Mouse (Mus musculus) neutrophil, adult 5-6 weeks (primary cell): ENCODE measurements around the gene Traf6. TPM values are rescaled to one million over a fixed set of nuclear protein-coding genes. Genes with fewer than 3 reads are reported as not detected.
"Not testable (repeated sequence)": the region's sequence is repeated elsewhere in the genome, so short reads cannot be mapped to it uniquely, and the experiment has no call there.

Experiments
- ATAC-seq: fragments of 151-379, 151-347 bp; 2 replicates; pipeline ENCODE4 v1.8.0; 2017; ENCODE audit warnings: mild to moderate bottlenecking, moderate TSS enrichment; ENCODE audit not compliant: insufficient number of reproducible peaks, poor library complexity, low FRiP score, severe bottlenecking; ENCODE audit errors: extremely low read depth
- total RNA-seq: library from RNA; stranded (forward); fragments of 200-1000 nt; gene quantifications from 2 replicates; pipeline ENCODE4 v1.2.3, GENCODE M21; 2017

The Traf6 gene
- total RNA-seq, 1 experiment from 2014 or later: 26.2 TPM

DNA sequence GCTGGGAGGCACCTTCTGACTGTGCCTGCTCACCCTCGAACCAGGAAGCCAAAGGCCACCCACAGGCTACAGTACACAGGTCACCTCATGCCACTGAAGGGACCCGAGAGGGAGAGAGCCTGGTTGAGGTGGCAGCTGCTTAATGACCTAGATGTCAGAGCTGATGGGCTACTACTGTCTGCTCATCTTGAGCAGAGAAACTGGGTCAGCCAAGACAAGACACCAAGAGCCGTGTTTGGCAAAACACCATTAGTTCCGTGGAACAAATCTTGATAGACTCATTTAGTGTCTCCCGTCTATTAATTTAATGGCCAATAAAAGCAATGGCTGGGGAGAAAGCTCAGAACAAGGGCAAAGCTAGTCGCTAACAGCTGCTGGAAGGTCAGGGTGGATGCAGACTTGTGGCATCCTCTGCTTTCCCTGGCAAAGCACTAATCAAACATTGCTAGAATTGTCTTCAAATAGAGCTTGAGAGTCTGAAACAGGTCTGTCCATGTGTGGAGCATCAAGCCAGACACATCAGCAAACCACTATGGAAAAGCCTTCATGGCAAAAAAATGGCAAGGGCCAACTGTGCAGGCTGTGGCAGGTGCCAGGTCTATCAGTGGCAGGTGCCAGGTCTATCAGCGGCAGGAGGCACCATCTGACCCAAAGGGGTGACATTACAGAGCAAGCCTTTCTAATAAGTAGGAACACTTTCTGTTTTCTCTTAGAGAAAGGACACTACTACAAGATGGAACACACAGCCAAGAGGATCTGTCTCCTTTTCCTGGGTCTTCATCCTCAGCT, 64.0 kb downstream of the Traf6 start:
- ATAC-seq: no peak

DNA sequence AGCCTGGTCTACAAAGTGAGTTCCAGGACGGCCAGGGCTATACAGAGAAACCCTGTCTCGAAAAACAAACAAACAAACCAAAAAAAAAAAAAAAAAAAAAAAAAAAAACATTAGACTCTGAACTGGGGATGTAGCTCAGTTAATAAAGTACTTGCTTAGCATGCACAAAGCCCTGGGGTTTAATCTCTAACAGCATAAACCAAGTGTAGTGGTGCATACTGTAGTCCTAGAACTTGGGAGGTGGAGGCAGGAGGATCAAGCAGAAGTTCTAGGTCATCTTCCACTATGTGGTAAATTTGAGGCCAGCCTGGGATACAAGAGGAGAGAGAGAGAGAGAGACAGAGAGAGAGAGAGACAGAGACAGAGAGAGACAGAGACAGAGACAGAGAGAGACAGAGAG, 67.4 kb downstream of the Traf6 start:
- ATAC-seq: not testable (repeated sequence)

DNA sequence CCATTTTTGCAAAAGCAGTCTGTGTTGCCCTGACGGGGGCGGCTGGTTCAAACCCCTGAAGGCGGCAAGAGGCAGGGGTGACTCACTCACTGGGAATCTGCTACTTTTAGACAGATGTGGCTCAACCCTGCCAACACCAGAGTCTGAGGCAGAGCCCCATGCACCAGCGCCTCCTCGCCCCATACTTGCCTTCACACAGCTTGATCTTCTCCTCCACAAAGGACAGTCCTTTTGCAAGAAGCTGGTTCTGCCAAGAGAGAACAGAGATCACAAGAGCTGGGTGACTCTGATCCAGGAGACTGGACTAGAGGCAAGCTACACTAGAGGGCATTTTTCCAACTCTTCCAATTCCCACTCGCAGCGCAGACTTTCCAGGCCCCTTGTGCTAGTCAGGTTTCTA, 68.3 kb downstream of the Traf6 start:
- no peak for ATAC-seq

Other genes starting within 250 kb of the Traf6 start
- gene Rag2, start 53.7 kb upstream of the Traf6 start, total RNA-seq: 0.12 TPM in 1 of 2 replicates, not detected in the other
- gene Rag1, start 28.9 kb upstream of the Traf6 start, total RNA-seq: 1.5 and 1.7 TPM in 2 replicates
- gene B230118H07Rik, start 28.9 kb upstream of the Traf6 start, total RNA-seq: 0.93 and 2.6 TPM in 2 replicates
- gene Prr5l, start 204.6 kb downstream of the Traf6 start, total RNA-seq: 64.6 and 70.7 TPM in 2 replicates
- 16.9 and 32.0 TPM in 2 replicates for gene Commd9, start 207.8 kb downstream of the Traf6 start, total RNA-seq